Mouse (Mus musculus) erythroblast, embryonic 14.5 days (primary cell): Measurements from ENCODE around the gene Trp53bp2. TPM values are rescaled to one million over a fixed set of nuclear protein-coding genes. Genes with fewer than 3 reads are reported as not detected.
A peak's percentile ranks its signal among the peaks of the same experiment; 100 is the strongest.

Source experiments
- H3K27me3 ChIP-seq: 2 replicates; pipeline ENCODE4 v1.6.1; 2012; ENCODE audit warnings: inconsistent platforms; ENCODE audit not compliant: control insufficient read depth
- H3K36me3 ChIP-seq: 2 replicates; pipeline ENCODE4 v1.6.1; 2012; ENCODE audit warnings: mild to moderate bottlenecking, inconsistent platforms; ENCODE audit not compliant: control insufficient read depth
- H3K4me1 ChIP-seq: 2 replicates; pipeline ENCODE4 v1.6.1; 2012; ENCODE audit warnings: inconsistent platforms; ENCODE audit not compliant: control insufficient read depth
- H3K4me3 ChIP-seq: replicated peaks from 2 replicates; pipeline ENCODE3; 2012; ENCODE audit warnings: moderate library complexity, mild to moderate bottlenecking, inconsistent platforms
- H3K9me3 ChIP-seq: 2 replicates; pipeline ENCODE4 v1.6.1; 2012; ENCODE audit warnings: low read length, inconsistent platforms, mixed read lengths; ENCODE audit not compliant: control insufficient read depth
- GATA1 ChIP-seq: IDR thresholded peaks from 2 replicates; pipeline ENCODE4 v1.6.1; 2012; ENCODE audit warnings: low read length, inconsistent platforms, mixed read lengths
- TAL1 ChIP-seq: IDR thresholded peaks from 3 replicates; pipeline ENCODE4 v1.6.1; 2012; ENCODE audit warnings: low read length, inconsistent platforms, mixed read lengths
- polyA plus RNA-seq: library from polyadenylated mRNA; stranded (reverse); fragments of >175 nt; gene quantifications from 2 replicates; pipeline ENCODE4 v1.2.3, GENCODE M21; 2012

Gene Trp53bp2
- polyA plus RNA-seq, 1 experiment = 0.09 TPM

- H3K4me3 ChIP-seq = no peak overlapping the region
These were observed 9.8 kb upstream of the Trp53bp2 start for GRCm38 (mm10) chr1:182399205-182399604.

GRCm38 (mm10) chr1:182399908-182400307 lies 9.1 kb upstream of the Trp53bp2 start:
- Histone ChIP-seq H3K36me3 (no peaks in the 10 kb centered on the region), H3K9me3 (no peaks in the 10 kb centered on the region), H3K27me3 (no peaks in the 10 kb centered on the region), H3K4me3 (no peak overlapping the region), H3K4me1 (no peaks in the 10 kb centered on the region)
- TF ChIP-seq GATA1 = no peak
- TF ChIP-seq TAL1 = no peak

More at GRCm38 (mm10) chr1:182399205-182399604, 9.8 kb upstream of the Trp53bp2 start:
- Histone ChIP-seq H3K4me1 (no peaks in the 10 kb centered on the region), H3K27me3 (no peaks in the 10 kb centered on the region), H3K9me3 (no peaks in the 10 kb centered on the region), H3K36me3 (no peaks in the 10 kb centered on the region)
- TF ChIP-seq GATA1 = no peak
- no peak for TF ChIP-seq TAL1

- Histone ChIP-seq H3K4me1 (peaks cover 3% of the 10 kb centered on the region), H3K36me3 (no peaks in the 10 kb centered on the region), H3K4me3 (no peak overlapping the region), H3K9me3 (no peaks in the 10 kb centered on the region), H3K27me3 (no peaks in the 10 kb centered on the region)
- TF ChIP-seq TAL1 = no peak
- TF ChIP-seq GATA1 = no peak
These were observed 5.9 kb upstream of the Trp53bp2 start for GRCm38 (mm10) chr1:182403076-182403475.

- H3K4me3 ChIP-seq = no peak overlapping the region
- H3K4me1 ChIP-seq = peaks cover 20% of the 10 kb centered on the region
- TF ChIP-seq TAL1 (no peak), GATA1 (no peak)
- H3K9me3 ChIP-seq = no peaks in the 10 kb centered on the region
- no peaks in the 10 kb centered on the region for H3K36me3 ChIP-seq
- peaks cover 6% of the 10 kb centered on the region for H3K27me3 ChIP-seq
These were observed 2.4 kb upstream of the Trp53bp2 start for GRCm38 (mm10) chr1:182406621-182407020.

- no peak for TF ChIP-seq TAL1
- H3K36me3 ChIP-seq = no peaks in the 10 kb centered on the region
- H3K27me3 ChIP-seq = peaks cover 6% of the 10 kb centered on the region
- H3K9me3 ChIP-seq = no peaks in the 10 kb centered on the region
- peaks cover 24% of the 10 kb centered on the region for H3K4me1 ChIP-seq
- peak overlapping the region; percentile 92 for H3K4me3 ChIP-seq
These were observed 729 bp upstream of the Trp53bp2 start for GRCm38 (mm10) chr1:182408243-182408642.

GRCm38 (mm10) chr1:182409401-182410173 lies 615 bp downstream of the Trp53bp2 start:
- H3K4me3 ChIP-seq = peak overlapping the region; percentile 92
- no peaks in the 10 kb centered on the region for H3K9me3 ChIP-seq
- H3K4me1 ChIP-seq = peaks cover 27% of the 10 kb centered on the region
- H3K27me3 ChIP-seq = peaks cover 6% of the 10 kb centered on the region
- TF ChIP-seq GATA1 (no peak), TAL1 (no peak)
- no peaks in the 10 kb centered on the region for H3K36me3 ChIP-seq

GRCm38 (mm10) chr1:182412586-182413270 lies 3.8 kb downstream of the Trp53bp2 start:
- Histone ChIP-seq H3K27me3 (peaks cover 6% of the 10 kb centered on the region), H3K4me3 (no peak overlapping the region), H3K4me1 (peaks cover 27% of the 10 kb centered on the region), H3K36me3 (no peaks in the 10 kb centered on the region), H3K9me3 (no peaks in the 10 kb centered on the region)
- TF ChIP-seq TAL1 (no peak), GATA1 (no peak)

- H3K36me3 ChIP-seq = no peaks in the 10 kb centered on the region
- TF ChIP-seq GATA1 (no peak), TAL1 (no peak)
- H3K27me3 ChIP-seq = no peaks in the 10 kb centered on the region
- H3K9me3 ChIP-seq = no peaks in the 10 kb centered on the region
- no peak overlapping the region for H3K4me3 ChIP-seq
- H3K4me1 ChIP-seq = no peaks in the 10 kb centered on the region
These were observed 10.5 kb downstream of the Trp53bp2 start for GRCm38 (mm10) chr1:182419481-182419880.

GRCm38 (mm10) chr1:182424274-182424673 lies 15.3 kb downstream of the Trp53bp2 start:
- H3K4me1 ChIP-seq = peaks cover 2% of the 10 kb centered on the region
- H3K4me3 ChIP-seq = no peak overlapping the region
- H3K9me3 ChIP-seq = no peaks in the 10 kb centered on the region
- H3K27me3 ChIP-seq = no peaks in the 10 kb centered on the region
- TF ChIP-seq TAL1 (no peak), GATA1 (no peak)
- H3K36me3 ChIP-seq = no peaks in the 10 kb centered on the region
